Mouse (Mus musculus) adrenal gland, postnatal 14 days (tissue): ENCODE measurements around the gene Tmem160. TPM values are rescaled to one million over a fixed set of nuclear protein-coding genes. Genes with fewer than 3 reads are reported as not detected.
A peak's percentile ranks its signal among the peaks of the same experiment; 100 is the strongest.

ENCODE experiments used
- DNase-seq: peaks from one replicate; pipeline ENCODE4 v3.0.0; 2021; ENCODE audit warnings: mixed read lengths
- total RNA-seq: library from RNA; stranded (reverse); gene quantifications from 2 replicates; pipeline ENCODE4 v1.2.3, GENCODE M21; 2021

The Tmem160 gene
- total RNA-seq, 1 experiment from 2014 or later: 46.2 TPM

DNA sequence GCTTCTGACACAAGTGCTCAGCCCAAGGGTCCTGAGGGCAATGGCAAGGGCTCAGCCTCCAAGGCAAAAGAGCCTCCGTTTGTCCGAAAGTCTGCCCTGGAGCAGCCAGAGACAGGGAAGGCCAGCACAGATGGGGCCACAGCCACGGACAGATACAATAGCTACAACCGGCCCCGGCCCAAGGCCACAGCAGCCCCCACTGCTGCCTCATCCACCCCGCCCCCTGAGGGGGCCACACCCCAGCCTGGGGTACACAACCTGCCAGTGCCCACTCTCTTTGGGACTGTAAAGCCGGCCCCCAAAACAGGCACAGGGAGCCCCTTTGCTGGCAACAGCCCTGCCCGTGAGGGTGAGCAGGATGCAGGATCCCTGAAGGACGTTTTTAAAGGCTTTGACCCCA lies 17.5 kb upstream of the Tmem160 start:
- no peak for DNase-seq

DNA sequence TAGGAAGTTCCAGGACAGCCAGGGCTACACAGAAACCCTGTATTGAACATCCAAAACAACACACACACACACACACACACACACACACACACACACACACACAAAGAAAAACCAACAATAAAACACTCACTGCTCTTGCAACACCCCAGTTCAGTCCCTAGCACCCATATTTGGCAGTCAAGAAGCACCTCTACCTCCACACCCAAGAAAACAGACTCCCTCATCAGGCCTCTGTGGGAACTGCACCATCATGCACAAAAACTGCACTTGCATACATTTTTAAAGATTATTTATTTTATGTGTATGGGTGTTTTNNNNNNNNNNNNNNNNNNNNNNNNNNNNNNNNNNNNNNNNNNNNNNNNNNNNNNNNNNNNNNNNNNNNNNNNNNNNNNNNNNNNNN lies 11.3 kb upstream of the Tmem160 start:
- DNase-seq: no peak

DNA sequence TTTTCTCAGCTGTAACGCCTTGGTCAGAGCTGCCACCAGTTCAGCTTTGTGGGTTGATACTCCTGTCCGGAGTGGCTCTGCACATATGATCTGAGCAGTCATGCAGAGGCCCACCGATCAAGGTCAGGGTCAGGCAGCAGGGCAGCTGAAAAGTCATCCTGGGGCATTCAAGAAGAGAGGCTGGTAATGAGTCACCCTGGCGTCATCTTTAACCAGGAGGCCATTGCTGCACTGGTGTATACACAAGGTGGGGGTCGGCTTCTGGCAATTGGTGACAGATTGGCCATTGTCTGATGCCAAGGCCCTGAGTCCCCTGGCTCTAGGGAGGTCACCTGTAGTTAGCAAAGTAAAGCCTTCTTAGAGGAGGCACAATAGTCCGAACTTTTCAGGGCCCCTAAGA lies 923 bp upstream of the Tmem160 start:
- DNase-seq: peak; percentile 64

DNA sequence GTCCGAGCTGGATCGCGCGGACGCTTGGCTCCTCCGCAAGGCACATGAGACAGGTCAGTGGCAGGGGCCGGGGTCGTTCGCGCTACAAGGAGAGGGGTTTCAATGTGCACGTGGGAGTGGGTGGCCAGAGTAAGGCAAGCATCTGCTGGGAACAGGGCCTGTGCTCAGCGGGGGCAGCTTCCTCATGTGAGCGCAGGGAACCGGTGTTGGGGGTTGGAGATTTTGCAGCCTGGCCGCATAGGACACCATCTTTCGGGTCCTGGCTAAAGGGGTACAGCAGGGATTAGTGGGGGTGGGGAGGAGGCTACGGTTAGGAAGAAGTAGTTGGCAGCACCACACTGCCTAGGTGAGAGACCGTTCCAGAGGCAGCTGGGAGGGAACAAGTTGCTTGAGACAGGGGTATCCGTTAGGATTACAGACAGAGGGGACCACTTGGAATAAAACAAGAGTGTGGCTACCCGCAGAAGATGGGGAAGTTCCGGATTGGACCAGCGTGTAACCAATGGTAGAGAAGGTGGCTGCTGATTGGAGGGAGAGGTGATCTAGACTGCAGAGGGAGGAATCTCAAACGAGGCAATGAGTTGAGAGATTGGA lies 636 bp downstream of the Tmem160 start:
- DNase-seq: peak; percentile 72

DNA sequence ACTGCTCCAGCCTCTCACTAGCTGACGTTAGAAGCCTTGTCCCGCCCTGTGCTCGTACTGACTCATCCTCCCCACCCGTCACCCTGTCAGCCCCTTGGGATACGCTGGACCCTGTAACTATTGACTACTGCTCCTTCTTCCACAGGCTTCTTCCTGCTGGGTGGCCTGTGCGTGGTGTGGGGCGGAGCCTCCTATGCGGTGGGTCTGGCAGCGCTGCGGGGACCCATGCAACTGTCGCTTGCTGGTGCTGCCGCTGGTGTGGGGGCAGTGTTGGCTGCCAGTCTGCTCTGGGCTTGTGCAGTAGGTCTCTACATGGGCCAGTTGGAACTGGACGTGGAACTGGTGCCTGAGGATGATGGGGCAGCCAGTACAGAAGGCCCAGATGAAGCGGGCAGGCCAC lies 2.4 kb downstream of the Tmem160 start:
- DNase-seq: no peak

DNA sequence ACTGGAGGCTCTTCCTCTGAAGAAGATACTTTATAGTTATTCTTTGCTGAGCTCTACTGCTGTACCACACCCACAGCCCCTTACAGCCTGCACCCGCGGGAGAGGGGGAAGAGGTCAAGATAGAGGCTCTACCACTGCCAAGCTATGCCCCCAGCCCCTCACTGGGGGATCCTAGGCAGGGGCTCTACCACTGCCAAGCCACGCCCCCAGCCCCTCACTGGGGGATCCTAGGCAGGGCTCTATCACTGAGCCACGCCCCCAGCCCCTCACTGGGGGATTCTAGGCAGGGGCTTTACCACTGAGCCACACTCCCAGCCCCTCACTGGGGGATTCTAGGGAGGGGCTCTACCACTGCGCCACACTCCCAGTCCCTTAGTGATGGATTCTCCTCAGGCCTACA lies 3.7 kb downstream of the Tmem160 start:
- no peak for DNase-seq

DNA sequence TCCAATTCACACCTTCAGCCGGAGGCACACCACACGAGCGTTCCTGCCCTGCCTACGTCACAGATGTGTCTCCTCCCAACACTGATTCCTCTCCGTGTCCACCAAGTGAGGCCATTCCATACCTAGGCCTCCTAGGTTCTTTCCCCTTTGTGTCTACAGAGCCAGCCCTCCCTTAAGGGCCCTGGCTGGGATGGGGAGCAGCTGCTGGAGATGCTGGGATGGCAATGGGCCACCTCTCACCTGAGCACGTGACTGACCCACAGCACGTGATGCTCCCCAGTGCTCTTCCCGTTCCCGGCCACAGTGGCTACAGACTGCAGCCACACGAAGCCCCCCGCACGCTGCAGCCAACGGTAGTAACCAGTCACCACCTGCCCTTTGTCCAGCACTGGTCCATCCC lies 8.0 kb downstream of the Tmem160 start:
- DNase-seq: no peak

DNA sequence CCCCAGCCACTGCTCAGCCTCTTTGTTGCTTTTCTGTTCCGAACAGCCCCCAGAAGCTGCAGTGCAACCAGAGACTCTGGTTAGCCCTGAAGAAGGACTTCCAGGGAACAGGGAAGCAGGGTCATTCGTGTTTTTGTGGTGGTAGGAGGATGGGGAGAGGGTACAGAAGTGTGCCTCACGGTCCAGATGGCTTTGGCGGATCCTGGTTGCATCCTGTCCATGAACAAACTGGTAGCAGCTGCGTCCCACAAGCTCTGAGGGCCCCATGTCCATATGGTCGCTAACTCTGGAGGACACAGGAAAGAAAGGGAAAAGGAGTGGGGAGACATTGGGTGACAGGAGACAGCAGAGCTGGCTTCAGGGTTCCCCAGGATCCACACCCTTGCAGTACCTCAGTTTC lies 8.6 kb downstream of the Tmem160 start:
- no peak for DNase-seq

DNA sequence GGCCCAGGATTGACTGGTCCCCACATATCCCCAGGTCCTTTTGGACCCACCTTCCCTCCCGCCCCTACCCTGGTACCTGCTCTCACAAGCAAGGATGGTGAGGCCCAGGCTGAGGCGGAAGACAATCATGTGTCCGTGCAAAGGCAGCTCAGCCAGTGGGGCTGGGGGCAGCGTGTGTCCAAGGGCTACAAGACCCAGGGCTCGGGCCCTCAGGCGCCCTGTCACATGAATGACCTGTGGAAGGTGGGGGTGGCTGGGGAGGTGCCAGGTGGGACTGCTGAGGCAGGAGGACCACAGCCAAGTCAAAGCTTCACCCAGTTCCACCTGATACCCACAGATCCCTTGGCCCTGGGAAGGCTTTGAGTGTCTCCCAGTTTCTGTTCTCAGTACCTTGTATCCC lies 9.1 kb downstream of the Tmem160 start:
- no peak for DNase-seq

DNA sequence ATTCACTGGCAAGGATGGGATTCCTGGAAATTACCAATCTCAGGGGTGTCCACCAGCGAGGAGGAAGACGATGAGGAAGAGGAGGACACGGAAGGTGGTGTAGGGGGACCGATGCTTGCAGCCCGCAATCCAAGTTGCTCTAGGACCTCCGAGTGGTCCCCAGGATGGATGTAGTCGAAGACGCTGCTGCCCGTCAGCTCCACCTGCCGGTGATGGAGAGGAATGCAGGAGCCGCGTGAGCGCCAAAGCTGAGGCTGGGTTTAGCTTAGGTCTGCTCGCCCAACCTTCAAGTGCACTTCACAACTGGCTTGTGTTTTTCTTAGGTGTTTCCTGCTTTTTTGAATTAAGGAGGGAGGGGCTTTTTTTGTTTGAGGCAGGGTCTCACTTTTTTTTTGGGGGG lies 10.6 kb downstream of the Tmem160 start:
- DNase-seq: peak; percentile 85

DNA sequence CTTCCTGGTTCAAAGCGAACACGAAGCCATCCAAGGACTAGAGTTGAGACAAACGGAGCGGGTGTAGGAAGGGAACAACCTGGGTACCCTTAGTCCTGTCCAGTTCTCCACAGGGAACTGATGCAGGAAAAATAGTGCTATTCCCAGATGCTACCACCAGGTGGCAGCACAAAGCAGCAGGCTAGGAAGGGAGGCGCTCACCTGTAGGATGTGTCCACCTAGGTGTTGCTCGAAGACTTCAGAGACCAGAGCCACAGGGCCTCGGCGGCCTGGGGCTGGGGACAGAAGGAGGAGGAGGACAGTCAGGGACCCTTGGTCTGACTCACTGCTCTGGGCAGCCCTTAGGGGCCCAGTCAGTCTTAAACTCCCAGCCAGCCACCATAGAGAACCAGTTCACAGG lies 12.6 kb downstream of the Tmem160 start:
- DNase-seq: peak; percentile 79

DNA sequence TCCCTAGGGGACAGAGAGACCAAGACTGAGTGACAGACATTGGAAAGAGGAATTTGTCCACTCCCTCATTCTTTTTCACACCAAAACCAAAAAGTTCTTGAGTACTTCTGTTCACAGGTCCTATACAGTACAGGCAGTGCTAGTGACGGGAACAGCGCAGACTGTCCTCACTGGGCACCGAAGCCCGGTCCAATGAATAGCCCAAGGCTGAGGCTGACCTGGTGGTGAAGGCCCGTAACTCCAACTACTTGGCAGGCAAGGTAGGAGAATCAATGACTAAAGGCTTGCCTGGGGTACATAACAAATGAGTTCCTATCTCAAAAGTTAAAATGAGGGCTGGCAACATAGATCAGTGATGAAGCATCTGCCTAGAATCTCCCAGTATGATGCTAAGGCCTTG lies 13.0 kb downstream of the Tmem160 start:
- DNase-seq: no peak

DNA sequence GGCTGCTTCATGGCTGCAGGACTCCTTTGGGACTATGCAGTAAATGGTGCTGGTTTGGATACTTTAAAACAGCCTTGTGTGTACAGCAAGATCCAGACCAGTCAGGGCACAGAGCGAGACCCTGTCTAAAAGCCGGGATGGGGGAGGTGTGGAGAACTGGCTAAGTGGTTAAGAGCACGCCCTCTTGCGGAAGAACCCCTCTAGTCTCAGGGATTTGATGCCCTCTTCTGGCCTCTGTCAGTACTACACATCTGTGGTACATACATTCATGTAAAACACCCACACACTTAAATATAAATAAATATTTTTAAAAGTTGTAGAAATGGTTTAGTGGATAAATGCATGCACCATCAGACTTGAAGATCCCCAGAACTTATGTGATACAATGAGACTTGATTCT lies 14.0 kb downstream of the Tmem160 start:
- no peak for DNase-seq

DNA sequence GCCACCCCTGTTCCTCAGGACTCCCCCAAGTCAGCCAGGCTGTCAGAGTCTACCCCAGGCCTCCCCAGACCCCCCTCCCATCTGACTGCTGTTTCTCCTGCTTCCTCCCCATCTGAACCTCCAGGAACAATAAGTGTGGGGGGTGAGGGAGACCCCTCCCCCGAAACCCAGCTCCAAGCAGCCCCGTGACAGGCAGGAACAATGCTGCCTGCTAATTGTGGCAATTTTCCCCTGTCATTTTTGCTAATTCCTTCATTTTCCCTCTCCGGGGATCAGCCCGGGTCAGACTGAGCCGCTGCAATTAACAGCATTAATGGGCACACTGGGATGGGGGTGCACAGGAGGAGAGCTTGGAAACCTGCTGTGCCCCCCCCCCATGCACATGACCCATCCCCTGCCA lies 15.5 kb downstream of the Tmem160 start:
- no peak for DNase-seq

DNA sequence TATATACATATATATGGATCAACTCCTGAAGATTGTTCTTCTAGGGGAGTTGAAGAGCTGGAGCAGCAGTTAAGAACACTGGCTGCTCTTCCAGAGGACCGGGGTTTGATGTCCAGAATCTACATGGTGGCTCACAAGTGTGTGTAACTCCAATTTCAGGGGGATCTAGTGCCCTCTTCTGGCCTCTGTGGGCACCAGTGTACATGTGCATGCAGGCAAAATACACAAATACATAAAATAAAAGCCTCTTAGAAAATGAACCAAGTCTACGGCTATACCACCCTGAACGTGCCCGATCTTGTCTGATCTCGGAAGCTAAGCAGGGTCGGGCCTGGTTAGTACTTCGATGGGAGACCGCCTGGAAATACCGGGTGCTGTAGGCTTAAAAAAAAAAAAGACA lies 19.0 kb downstream of the Tmem160 start:
- no peak for DNase-seq

DNA sequence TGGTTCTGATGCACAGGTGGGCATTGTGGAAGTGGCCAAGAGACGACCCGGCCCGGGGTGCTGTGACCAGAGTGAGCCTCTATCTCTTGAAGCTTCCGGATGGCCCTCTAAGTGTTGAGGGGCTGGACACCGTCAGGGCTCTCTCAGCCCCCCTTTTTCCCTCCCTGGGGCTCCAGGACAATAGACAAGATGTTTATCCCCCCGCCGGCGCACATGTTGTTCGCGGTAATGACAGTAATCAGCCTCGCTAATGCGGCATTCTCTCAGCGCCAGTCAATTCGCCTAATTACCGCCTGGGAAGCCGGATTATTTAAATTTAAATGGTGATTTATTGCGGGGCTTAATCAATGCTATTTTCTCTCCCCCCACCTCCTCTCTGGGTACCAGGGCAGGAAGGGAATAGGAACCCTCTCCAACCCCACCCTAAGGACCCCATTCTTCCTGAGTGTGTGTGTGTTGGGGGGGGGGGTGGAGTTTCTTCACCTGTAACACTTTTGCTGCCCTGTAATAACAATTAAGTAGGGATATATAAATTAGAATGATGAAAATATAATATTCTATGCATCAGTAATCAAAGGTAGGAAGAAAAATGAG lies 19.6 kb downstream of the Tmem160 start:
- DNase-seq: no peak

DNA sequence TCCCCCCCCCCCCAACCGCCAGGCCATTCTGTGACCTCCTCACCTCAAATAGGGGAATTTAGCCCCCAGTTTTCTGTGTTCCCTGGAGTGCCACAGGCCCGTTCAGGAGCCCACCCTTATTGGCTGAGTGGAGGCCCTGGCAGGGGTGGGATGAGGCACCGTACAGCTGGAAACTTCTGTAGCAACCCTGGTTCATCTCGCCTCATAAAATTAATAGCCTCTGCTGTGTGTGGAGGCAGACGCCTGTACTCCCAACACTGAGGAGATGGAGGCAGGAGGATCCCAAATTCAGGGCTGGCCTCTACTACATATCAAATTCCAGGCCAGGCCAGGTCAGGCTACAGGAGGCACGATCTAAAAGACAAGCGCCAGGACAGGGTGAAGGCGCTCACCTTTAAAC lies 21.3 kb downstream of the Tmem160 start:
- no peak for DNase-seq

DNA sequence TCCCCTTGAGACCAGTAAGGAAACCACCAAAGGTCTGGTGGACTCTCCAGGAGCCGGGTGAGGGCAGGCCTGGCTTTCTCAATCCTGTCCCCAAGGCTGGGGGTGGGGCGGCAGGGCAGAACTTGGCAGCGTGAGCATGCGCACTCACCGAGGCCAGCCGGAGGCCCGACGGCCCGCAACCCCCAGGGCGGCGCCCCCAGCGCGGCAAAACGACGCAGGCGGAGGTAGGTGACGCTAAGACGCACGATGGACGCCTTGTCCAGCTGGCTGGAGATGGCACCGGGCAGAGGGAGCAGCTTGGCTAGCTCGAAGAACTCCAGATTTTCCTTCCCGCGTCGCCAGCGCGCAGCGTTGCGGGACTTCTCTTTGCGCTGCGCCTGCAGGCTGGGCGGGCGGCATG lies 21.9 kb downstream of the Tmem160 start:
- peak; percentile 73 for DNase-seq

DNA sequence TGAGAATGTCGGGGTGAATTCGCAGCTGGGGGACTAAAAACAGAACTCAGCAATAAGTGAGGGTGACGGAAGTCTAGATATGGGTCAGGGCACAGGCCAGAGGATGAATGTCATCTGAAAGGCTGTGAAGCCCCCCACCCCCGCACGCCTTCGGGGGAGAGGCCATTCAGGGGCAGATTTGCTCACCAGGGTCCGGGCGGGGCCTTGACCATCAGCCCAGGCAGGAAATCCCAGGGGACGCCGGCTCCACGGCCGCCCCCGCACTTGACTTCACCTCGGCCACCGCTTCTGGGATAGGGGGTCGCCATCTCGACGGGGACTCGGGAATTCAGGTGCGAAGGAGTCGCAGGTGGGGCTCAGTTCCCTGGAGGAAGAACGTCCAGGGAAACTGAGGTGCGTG lies 22.7 kb downstream of the Tmem160 start:
- DNase-seq: no peak

DNA sequence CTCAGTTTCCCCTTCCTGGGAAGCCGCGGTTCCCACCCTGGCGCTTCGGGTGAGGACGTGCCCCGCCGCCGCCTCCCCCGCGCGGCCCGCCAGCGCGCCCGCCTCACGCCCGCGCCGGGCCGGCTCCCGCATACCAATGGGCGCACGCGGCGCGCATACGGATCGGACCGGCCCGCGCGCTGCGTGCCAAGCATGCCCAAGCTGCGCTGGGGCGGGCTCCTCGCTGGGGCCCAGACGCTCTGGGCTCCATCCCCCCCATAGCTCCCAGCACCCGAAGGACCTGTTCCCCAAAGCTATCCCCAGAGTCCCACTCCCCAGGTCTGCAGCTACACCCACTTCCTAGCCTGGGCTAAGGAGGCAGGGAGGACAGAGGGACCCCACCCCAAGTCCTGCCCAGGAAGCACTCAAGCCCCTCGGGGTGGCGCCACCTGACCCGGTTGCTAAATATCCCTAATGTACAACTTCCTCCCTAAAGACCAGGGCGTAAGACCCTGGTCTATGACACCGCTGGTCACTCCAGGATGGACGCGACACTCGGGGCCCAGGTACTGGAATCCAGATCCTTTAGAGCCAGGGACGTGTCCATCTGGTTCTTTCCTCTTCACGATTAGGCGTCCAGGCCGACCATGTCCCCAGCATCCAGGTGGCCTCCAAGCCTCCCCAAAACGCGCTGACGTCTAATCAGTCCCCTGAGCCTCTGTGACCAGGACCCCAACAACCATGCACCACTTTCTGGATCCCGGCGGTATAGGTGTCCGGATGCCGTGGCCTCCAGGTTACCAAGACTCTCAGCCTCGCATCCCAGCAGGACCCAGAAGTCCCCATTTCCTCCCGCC lies 23.4 kb downstream of the Tmem160 start:
- no peak for DNase-seq

DNA sequence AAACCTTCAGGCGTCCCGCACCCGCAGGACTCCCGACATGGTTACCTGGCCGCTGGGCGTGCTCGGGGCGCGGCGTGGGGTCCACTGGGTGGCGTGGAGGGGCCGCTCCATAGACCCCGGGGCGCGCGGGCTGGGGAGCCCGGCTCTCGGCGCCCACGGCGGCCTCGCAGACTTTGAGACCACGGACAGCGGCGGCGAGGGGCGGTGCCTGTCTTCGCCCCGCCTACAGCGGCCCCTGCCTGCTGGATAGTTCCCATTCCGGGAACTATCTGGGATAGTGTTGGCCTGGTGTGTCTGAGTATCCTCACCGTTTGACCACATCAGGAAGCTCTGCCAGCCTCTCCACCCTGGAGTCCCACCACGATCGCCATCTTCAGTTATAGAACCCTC lies 24.0 kb downstream of the Tmem160 start:
- DNase-seq: peak; percentile 34

DNA sequence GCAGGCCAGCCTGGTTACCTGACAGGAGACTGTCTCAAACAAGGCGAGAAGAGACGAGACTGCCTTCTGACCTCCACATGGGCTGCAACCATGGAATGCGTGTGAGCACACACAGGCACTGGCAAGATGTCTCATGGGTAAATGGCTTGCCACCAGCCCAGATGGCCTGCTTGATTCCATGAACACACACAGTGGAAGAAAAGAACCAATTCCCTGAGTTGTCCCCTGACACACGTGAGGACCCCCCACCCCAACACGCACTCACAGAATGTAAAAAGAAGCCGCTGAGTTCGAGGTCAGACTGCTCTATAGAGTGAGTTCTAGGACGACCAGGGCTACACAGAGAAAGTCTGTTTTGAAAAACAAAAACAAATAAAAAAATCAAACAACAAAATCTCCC lies 25.0 kb downstream of the Tmem160 start, which contains the start of gene Npas1:
TSS of gene Npas1 (minus strand) at position 101 of the 400 bp plus-strand sequence.
- no peak for DNase-seq

DNA sequence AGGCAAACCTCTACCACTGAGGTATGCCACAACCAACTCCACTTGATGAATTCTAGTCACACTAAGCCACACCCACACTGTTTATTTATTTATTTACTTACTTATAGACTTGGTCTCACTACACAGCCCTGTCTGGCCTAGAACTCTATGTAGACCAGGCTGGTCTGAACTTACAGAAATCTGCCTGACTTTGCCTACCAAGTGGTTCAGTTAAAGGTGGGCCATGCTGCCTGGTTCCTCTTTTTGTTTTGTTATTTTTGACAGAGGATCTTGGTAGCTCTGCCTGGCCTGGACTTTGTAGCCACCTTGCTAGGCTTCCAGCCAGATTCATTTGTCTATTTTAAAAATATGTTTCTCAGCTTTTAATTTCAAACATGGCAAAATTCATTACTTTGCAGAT lies 36.2 kb downstream of the Tmem160 start:
- no peak for DNase-seq

DNA sequence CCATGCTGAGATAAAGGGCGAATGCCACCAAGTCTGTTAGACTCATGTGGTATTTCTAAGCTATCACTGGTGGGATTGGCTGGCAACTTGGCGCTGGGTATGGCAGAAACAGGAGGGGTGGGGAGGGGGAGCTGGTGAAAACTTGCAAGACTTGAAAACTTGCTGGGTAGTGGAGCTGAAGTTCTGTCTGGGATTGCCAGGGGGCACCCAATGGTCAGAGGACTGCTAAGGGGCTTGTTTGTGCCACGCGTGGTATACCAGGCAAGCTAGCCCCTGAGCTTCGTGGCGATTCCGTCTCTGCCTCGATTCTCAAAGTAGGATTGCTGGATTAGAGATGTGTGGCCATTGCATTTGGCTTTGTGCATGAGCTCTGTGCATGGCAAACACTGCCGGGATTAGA lies 37.4 kb downstream of the Tmem160 start:
- peak; percentile 52 for DNase-seq
